Mouse (Mus musculus) stomach, embryonic 14.5 days (tissue): ENCODE measurements at regions not wholly inside any gene's neighbourhood (a gene's known extent, or its start where the extent isn't known, plus 50 kb on each side); places are given as distances from the start of the nearest gene placed in this dataset.

Experiments
- ATAC-seq: fragments of 200-750 bp; cut with Nextera tagmentation; 2 replicates; pipeline ENCODE4 v1.8.0; 2017; ENCODE audit warnings: low read depth, moderate TSS enrichment; ENCODE audit not compliant: insufficient number of reproducible peaks, insufficient read depth, low FRiP score
- H3K27ac ChIP-seq: fragments of 300-500 bp; sonication (generic); 2 replicates; pipeline ENCODE4 v1.5.1; 2014; ENCODE audit warnings: mild to moderate bottlenecking, low read length, moderate library complexity, mixed read lengths
- H3K27me3 ChIP-seq: fragments of 300-500 bp; sonication (generic); 2 replicates; pipeline ENCODE4 v1.6.1; 2014; ENCODE audit warnings: low read length, control low read depth, mixed read lengths; ENCODE audit not compliant: control insufficient read depth, insufficient read depth
- H3K36me3 ChIP-seq: fragments of 300-500 bp; sonication (generic); 2 replicates; pipeline ENCODE4 v1.6.1; 2014; ENCODE audit warnings: mild to moderate bottlenecking, control low read depth, low read length, moderate library complexity, mixed read lengths; ENCODE audit not compliant: control insufficient read depth, insufficient read depth
- H3K4me1 ChIP-seq: fragments of 300-500 bp; sonication (generic); 2 replicates; pipeline ENCODE4 v1.6.1; 2014; ENCODE audit warnings: low read length, control low read depth, mixed read lengths; ENCODE audit not compliant: control insufficient read depth, insufficient read depth
- H3K4me2 ChIP-seq: fragments of 300-500 bp; sonication (generic); replicated peaks from 2 replicates; pipeline ENCODE4 v1.6.1; 2014; ENCODE audit warnings: low read depth, low read length, control low read depth
- H3K4me3 ChIP-seq: fragments of 300-500 bp; sonication (generic); 2 replicates; pipeline ENCODE4 v1.5.1; 2014; ENCODE audit warnings: low read depth, low read length, control low read depth
- H3K9ac ChIP-seq: fragments of 300-500 bp; sonication (generic); replicated peaks from 2 replicates; pipeline ENCODE4 v1.6.1; 2014; ENCODE audit warnings: low read depth, mild to moderate bottlenecking, control low read depth, low read length, moderate library complexity, mixed read lengths
- H3K9me3 ChIP-seq: fragments of 300-500 bp; sonication (generic); 2 replicates; pipeline ENCODE4 v1.6.1; 2016; ENCODE audit warnings: low read depth, low read length, control low read depth; ENCODE audit not compliant: control insufficient read depth
- WGBS: fragments of 180-500 bp; shearing (Covaris S2); extraction: QIAGEN DNeasy Blood & Tissue Kit; methylation state at CpG from one replicate; pipeline ENCODE4 v1.1.7; 2014; 5-methylcytosine and 5-hydroxymethylcytosine counted together

DNA sequence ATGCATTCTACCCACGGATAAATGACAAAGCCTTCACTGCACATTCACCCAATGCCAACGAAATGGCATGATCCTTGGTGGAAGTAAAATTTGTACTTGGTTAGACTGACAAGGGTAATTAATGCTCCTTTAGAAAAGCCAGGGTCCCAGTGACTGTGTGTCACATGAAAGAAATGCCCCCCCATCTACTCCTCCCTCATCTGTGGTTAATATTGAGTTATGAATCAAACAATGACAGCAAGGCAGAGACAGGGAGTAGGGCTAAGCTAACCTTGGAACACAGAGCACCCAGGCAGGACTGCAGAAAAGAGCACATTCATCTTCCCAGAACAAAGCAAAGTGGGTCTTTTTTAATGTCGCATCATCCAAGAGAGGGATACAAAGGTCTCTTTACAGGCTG lies 209.1 kb upstream of the Zbtb20 start:
- Histone ChIP-seq H3K27ac (no peak overlapping the region), H3K4me3 (no peak overlapping the region), H3K4me1 (no peaks in the 10 kb centered on the region), H3K27me3 (no peaks in the 10 kb centered on the region), H3K36me3 (no peaks in the 10 kb centered on the region), H3K9me3 (no peaks in the 10 kb centered on the region), H3K4me2 (no peak overlapping the region), H3K9ac (no peak overlapping the region)
- no peak for ATAC-seq
- WGBS, result 69% methylated on average over 3 of the region's 3 CpGs

DNA sequence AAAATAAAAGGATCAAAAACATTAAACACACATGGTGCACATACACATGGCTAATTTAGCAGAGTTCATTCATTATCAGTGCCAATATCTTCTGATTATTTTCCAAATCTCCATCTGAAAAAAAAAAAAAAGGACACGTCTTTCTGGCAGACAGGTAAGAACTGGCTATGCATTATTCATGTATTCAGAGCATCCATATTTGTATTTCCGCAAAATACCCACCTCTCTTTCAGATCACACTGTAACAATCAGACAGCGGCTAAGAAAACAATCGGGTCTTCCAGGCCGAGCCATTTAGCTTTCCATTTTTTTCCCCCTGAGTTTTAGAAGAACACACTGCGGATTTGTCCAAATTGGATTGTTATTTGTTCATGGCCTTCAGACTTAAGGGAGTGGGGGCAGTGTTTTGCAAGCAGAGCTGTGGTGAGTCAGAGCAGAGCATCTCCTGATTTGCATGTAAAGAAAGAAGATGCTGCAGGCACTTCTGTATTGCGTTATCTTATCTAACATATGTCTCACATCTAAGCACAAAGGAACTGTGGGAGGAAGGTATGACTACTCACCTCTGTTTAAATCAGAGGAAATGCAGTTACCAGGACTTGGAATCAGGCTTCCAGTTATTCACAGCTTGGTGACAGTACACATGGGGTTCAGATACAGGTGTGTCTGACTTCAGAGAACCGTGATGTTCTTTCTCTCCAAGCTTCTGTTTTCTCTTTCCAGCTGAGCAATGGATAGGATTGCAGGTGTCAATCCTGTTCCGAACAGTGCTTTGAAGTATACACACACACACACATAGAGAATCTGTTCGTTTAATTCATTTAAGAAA lies 223.6 kb upstream of the Zbtb20 start:
- H3K4me2 ChIP-seq, result no peak overlapping the region
- H3K4me1 ChIP-seq, result no peaks in the 10 kb centered on the region
- no peak for ATAC-seq
- H3K9ac ChIP-seq, result no peak overlapping the region
- H3K4me3 ChIP-seq, result no peak overlapping the region
- no peaks in the 10 kb centered on the region for H3K27me3 ChIP-seq
- no peaks in the 10 kb centered on the region for H3K9me3 ChIP-seq
- no peak overlapping the region for H3K27ac ChIP-seq
- WGBS, result 80% methylated on average over 10 of the region's 10 CpGs
- no peaks in the 10 kb centered on the region for H3K36me3 ChIP-seq

DNA sequence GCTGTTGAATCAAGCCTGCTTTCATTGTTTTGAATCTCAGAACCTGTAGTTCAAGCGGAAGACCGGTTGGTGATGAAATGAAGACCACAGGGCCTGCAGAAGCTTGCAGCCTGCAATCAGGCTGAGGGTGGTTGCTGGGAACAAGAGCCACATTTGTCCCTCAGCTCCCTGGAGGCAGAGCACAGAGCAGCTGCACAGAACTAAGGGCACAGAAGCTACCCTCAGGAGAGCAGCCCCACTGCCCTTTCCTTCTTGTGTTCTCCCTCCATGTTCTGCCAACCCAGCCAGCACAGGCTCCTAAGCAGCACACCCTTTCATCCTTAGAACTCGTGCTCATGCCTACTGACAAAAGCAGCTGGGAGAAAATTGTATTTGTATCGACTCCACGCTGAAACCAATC lies 225.9 kb upstream of the Zbtb20 start:
- H3K9ac ChIP-seq, result no peak overlapping the region
- no peak overlapping the region for H3K4me3 ChIP-seq
- ATAC-seq, result no peak
- WGBS, result 72% methylated on average over 5 of the region's 5 CpGs
- H3K27ac ChIP-seq, result no peak overlapping the region
- no peaks in the 10 kb centered on the region for H3K9me3 ChIP-seq
- H3K4me1 ChIP-seq, result no peaks in the 10 kb centered on the region
- no peak overlapping the region for H3K4me2 ChIP-seq
- H3K27me3 ChIP-seq, result no peaks in the 10 kb centered on the region
- no peaks in the 10 kb centered on the region for H3K36me3 ChIP-seq

DNA sequence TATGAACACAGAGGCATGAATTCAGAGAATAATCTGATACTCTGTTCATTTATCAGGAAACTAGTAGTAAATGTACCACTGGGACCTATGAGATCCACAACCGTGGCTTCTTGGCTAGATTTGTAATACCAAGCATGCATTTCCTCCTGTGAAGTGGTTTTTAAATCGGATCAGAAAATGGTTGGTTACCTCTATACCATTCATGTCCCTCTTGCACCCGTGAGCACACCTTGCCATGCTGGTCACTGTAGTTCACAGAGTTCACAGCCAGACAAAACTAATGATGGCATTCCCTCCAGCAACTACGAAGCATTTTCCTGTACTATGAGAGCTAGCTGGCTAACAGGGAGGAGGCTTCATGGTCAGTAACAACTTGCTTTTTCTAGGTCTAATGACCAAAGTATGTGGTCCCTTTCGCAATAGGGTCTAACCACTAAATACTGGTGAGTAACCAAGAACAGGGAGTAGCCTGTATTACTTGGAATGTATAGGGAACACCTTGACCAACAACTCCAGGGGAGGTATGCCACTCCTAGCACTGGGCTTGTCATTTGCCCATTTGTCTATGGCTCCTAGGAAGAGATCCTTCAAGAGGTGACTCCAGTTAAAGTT lies 227.0 kb upstream of the Zbtb20 start:
- Histone ChIP-seq H3K9me3 (no peaks in the 10 kb centered on the region), H3K4me1 (no peaks in the 10 kb centered on the region), H3K36me3 (no peaks in the 10 kb centered on the region), H3K9ac (no peak overlapping the region), H3K27me3 (no peaks in the 10 kb centered on the region), H3K27ac (no peak overlapping the region), H3K4me2 (no peak overlapping the region), H3K4me3 (no peak overlapping the region)
- 91% methylated on average over 5 of the region's 5 CpGs for WGBS
- ATAC-seq, result no peak

DNA sequence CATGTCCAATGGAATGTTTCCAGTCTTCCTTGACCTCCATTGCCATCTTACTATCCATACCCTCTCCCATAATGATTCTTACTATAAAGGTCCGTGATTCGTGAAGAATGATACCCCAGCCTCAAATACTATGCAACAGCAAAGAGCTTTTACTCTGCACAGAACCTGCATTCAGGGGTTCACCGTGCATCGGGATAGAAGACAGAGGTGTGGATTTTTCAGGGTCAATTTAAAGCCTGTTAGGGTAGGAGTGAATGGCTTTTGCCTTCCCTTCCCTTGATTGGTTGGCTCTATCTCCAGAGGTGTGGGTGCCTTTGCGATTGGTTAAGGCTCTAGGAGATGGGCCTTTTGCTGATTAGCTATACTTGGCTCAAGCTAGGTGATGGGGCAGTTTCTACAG lies 227.9 kb upstream of the Zbtb20 start:
- H3K4me3 ChIP-seq, result no peak overlapping the region
- no peaks in the 10 kb centered on the region for H3K4me1 ChIP-seq
- H3K9me3 ChIP-seq, result no peaks in the 10 kb centered on the region
- no peaks in the 10 kb centered on the region for H3K27me3 ChIP-seq
- H3K9ac ChIP-seq, result no peak overlapping the region
- no peak overlapping the region for H3K4me2 ChIP-seq
- no peaks in the 10 kb centered on the region for H3K36me3 ChIP-seq
- H3K27ac ChIP-seq, result no peak overlapping the region
- no peak for ATAC-seq
- WGBS, result 92% methylated on average over 5 of the region's 5 CpGs

DNA sequence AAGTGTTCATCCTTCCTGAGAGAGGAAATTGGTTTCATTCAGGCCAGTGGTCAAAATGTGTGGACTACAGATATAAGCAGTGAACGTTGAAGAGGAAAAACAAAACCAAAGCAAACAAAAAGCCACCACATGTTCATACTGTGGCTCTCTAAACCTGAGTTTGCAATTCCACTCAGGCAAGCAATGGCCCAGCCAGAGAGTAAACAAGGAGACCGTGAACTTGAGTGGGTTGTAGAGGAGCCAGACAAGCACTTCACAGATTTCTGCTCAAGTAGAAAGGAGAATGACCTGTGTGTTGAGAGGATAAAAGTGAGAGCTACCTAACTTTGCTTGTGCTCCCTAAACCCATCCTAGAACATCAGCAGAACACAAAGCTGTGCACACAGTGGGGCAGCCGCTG lies 239.9 kb upstream of the Zbtb20 start:
- Histone ChIP-seq H3K9me3 (no peaks in the 10 kb centered on the region), H3K4me1 (no peaks in the 10 kb centered on the region), H3K4me2 (no peak overlapping the region), H3K27me3 (no peaks in the 10 kb centered on the region), H3K36me3 (no peaks in the 10 kb centered on the region), H3K4me3 (no peak overlapping the region), H3K27ac (no peak overlapping the region), H3K9ac (no peak overlapping the region)
- no peak for ATAC-seq
- 73% methylated on average over 3 of the region's 3 CpGs for WGBS

DNA sequence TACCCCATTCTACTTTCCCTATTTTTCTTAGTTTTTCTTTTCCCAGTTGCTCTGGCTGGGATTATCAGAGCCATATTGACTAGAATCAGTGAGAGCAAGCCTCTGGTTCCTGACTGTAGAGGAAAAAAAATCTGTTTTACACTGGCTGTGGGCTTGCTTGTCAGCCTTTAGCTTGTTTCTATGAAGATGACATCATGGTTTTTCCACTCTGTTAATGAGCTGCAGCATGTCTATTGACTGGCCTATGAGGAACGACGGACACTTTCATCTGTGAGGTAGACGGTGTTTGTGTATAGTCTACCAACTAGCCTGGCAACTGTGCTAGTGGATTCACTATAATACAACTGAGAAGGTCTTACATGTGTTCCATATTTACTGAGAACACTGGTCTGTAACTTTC lies 248.0 kb upstream of the Zbtb20 start:
- H3K36me3 ChIP-seq, result no peaks in the 10 kb centered on the region
- ATAC-seq, result no peak
- 87% methylated on average over 3 of the region's 3 CpGs for WGBS
- H3K4me3 ChIP-seq, result no peak overlapping the region
- H3K9ac ChIP-seq, result no peak overlapping the region
- H3K27ac ChIP-seq, result no peak overlapping the region
- H3K4me1 ChIP-seq, result no peaks in the 10 kb centered on the region
- no peaks in the 10 kb centered on the region for H3K27me3 ChIP-seq
- no peaks in the 10 kb centered on the region for H3K9me3 ChIP-seq
- H3K4me2 ChIP-seq, result no peak overlapping the region

DNA sequence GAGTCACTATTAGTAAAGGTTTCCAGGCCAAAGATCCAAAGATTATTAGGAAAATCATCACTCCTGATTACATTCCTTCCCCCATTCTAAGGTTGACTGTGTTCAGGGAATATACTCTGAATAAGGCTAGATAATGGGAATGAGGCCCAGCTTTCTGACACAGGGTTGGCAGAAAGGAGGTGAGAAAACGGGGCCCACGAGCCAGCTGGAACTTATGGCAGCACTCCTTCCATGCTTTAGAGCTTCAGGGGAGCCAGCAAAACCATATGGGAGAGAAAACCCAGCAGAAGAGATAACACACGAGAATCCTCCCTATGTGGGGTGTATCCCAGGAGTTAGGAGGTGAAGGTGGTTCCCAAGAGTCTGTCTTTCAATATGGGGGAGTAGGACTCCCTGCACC lies 259.8 kb upstream of the Zbtb20 start:
- no peak overlapping the region for H3K4me2 ChIP-seq
- ATAC-seq, result no peak
- H3K36me3 ChIP-seq, result no peaks in the 10 kb centered on the region
- H3K9me3 ChIP-seq, result no peaks in the 10 kb centered on the region
- no peak overlapping the region for H3K9ac ChIP-seq
- H3K4me3 ChIP-seq, result no peak overlapping the region
- WGBS, result 71% methylated on average over 3 of the region's 3 CpGs
- no peak overlapping the region for H3K27ac ChIP-seq
- no peaks in the 10 kb centered on the region for H3K27me3 ChIP-seq
- H3K4me1 ChIP-seq, result no peaks in the 10 kb centered on the region

DNA sequence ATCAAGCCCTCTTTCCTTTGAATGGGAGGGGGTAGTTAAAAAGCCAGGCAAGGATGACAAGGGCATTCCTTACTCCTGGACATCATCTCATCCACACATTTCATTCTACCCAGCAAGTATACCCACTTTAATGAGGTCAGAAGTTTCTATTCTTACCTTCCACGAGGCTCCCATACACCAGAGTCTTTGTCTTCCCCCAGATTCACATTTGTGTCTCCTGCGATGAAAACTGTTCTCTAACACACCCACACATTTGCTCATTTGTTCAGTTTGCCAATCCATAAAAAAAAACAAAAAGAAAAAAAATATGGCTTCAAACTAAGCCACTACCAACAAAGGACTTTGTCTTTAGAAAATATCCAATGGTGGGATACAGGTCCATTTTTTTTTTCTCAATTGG lies 263.7 kb upstream of the Zbtb20 start:
- ATAC-seq, result no peak
- Histone ChIP-seq H3K9me3 (no peaks in the 10 kb centered on the region), H3K9ac (no peak overlapping the region), H3K27me3 (no peaks in the 10 kb centered on the region), H3K4me1 (no peaks in the 10 kb centered on the region), H3K36me3 (no peaks in the 10 kb centered on the region), H3K27ac (no peak overlapping the region), H3K4me2 (no peak overlapping the region), H3K4me3 (no peak overlapping the region)
- 79% methylated on average over 2 of the region's 2 CpGs for WGBS
